Comparison of ENCODE assay signal across 8 mouse cellular contexts in genomic region chr4:116995798-116996135, GRCm38 (mm10). TPM values are rescaled to one million over a fixed set of nuclear protein-coding genes. Genes with fewer than 3 reads are reported as not detected.
DNase-seq lines count a peak whose midpoint lies in the region; ATAC-seq and TF ChIP-seq lines count a peak whose summit lies in the region.

No protein-coding gene starts in this region.

- H3K4me2 ChIP-seq in lung, embryonic 14.5 days = peak overlapping the region; percentile 97

- peak overlapping the region; percentile 84 for H3K27ac ChIP-seq in kidney, adult 2 months (ENCODE audit: insufficient read depth, low read depth, low read length)
- no peak overlapping the region for H3K27ac ChIP-seq in lung, embryonic 14.5 days (ENCODE audit: low read depth)
- no peak overlapping the region for H3K27ac ChIP-seq in olfactory bulb, adult 2 months (ENCODE audit: insufficient read depth, low read depth, low read length)

- H3K4me3 ChIP-seq in kidney, adult 2 months (ENCODE audit: insufficient read depth, low read depth, low read length) = peak overlapping the region; percentile 96
- H3K4me3 ChIP-seq in lung, embryonic 14.5 days (ENCODE audit: low read depth, low read length) = peak overlapping the region; percentile 86
- peak overlapping the region; percentile 89 for H3K4me3 ChIP-seq in olfactory bulb, adult 2 months (ENCODE audit: insufficient read depth, low read depth, low read length)

- WGBS in kidney, adult 2 months = under 1% methylated on average over 16 of the region's 16 CpGs
- under 1% methylated on average over 16 of the region's 16 CpGs for WGBS in lung, embryonic 14.5 days
- under 1% methylated on average over 16 of the region's 16 CpGs for WGBS in olfactory bulb, adult 2 months

- no peaks in the 10 kb centered on the region for H3K9me3 ChIP-seq in lung, embryonic 14.5 days (ENCODE audit: low read depth, low read length)

- intact Hi-C loops in gastrocnemius, postnatal 14 days (cut with DNase I; ENCODE audit: low total_unique reads) = loop anchor here (5.0 to 10.0 kb wide), 2 partner anchors 147 to 281 kb away; no protein-coding TSS in a partner anchor

- peak overlapping the region; percentile 72 for H3K9ac ChIP-seq in lung, embryonic 14.5 days

- 0 out of 2 replicates have a peak, but pooled peaks have one; percentile 6 for ATAC-seq in granulocyte monocyte progenitor cell, adult 5-6 weeks (replicated peaks; ENCODE audit: poor library complexity, severe bottlenecking)
- no peak for ATAC-seq in lung, embryonic 14.5 days (ENCODE audit: insufficient read depth)

- peaks cover 13% of the 10 kb centered on the region; the same call in 1 of the 2 replicates for H3K4me1 ChIP-seq in kidney, adult 2 months (ENCODE audit: control insufficient read depth, insufficient read depth, low read length)
- no peaks in the 10 kb centered on the region for H3K4me1 ChIP-seq in lung, embryonic 14.5 days (ENCODE audit: insufficient read depth)
- peaks cover 17% of the 10 kb centered on the region for H3K4me1 ChIP-seq in olfactory bulb, adult 2 months (ENCODE audit: control insufficient read depth, insufficient read depth, low read length)

- H3K27me3 ChIP-seq in kidney, adult 2 months (replicated peaks; ENCODE audit: control insufficient read depth, insufficient read depth, low read length) = no peaks in the 10 kb centered on the region
- no peaks in the 10 kb centered on the region for H3K27me3 ChIP-seq in lung, embryonic 14.5 days (ENCODE audit: insufficient read depth, low read length)

- TF ChIP-seq POLR2A in kidney, adult 2 months (IDR thresholded peaks at IDR 0.05; ENCODE audit: low read depth, low read length) = no peak
- TF ChIP-seq POLR2A in olfactory bulb, adult 2 months (IDR thresholded peaks at IDR 0.05; ENCODE audit: insufficient read depth, low read depth, low read length) = no peak

- peak; percentile 62 for TF ChIP-seq CTCF in kidney, adult 2 months (conservative IDR thresholded peaks at IDR 0.05; ENCODE audit: insufficient read depth, insufficient read length, low read depth, low read length)
- TF ChIP-seq CTCF in lung, embryonic 14.5 days (IDR thresholded peaks at IDR 0.05; ENCODE audit: low read depth) = peak; percentile 48
- TF ChIP-seq CTCF in olfactory bulb, adult 2 months (IDR thresholded peaks at IDR 0.05; ENCODE audit: insufficient read depth, low read depth, low read length) = no peak

- no peaks in the 10 kb centered on the region for H3K36me3 ChIP-seq in kidney, adult 2 months (ENCODE audit: control insufficient read depth, insufficient read depth, low read length)
- H3K36me3 ChIP-seq in lung, embryonic 14.5 days (ENCODE audit: insufficient read depth) = peaks cover 27% of the 10 kb centered on the region

- DNase-seq in gastrocnemius, adult 18-20 months (ENCODE audit: low spot score) = peak; percentile 40
- no peak for DNase-seq in gastrocnemius, postnatal 14 days
- peak; percentile 81 for DNase-seq in cerebellum, adult 9-11 months
- DNase-seq in kidney, adult 2 months = peak; percentile 90
- peak; percentile 52 for DNase-seq in lung, embryonic 14.5 days
- peak; percentile 36 to 47 for DNase-seq in urinary bladder, postnatal 36 days (ENCODE audit: low spot score in 2 of 2)

RNA-seq across cellular contexts. Expression of gene Hectd3, which starts 0.7 kb away (rescaled TPM):
- total RNA-seq in gastrocnemius, adult 18-20 months (2021) = 10 to 100 TPM; 13.7 to 15.3 TPM
- 10 to 100 TPM; 12.6 to 14.7 TPM for total RNA-seq in gastrocnemius, postnatal 14 days (2021)
- 8.5 and 9.2 TPM in 2 replicates for total RNA-seq in granulocyte monocyte progenitor cell, adult 5-6 weeks (2014; fragmentation: Nextera tagmentation)
- total RNA-seq in granulocyte monocyte progenitor cell, adult 5-6 weeks (2017) = 14.7 and 15.3 TPM in 2 replicates
- 51.9 and 66.1 TPM in 2 replicates for polyA plus RNA-seq in kidney, adult 2 months (2012; rRNA removed)
- polyA plus RNA-seq in lung, embryonic 14.5 days (2014; fragmentation: Nextera tagmentation; extraction: Ambion mirVana) = 7.9 and 9.1 TPM in 2 replicates
- polyA plus RNA-seq in olfactory bulb, adult 2 months (2012; ENCODE audit: insufficient read depth, insufficient read length, low replicate concordance, missing spikeins) = not detected in 2 replicates

RNA-seq across cellular contexts. Expression of gene Urod, which starts 1.6 kb away (rescaled TPM):
- total RNA-seq in gastrocnemius, adult 18-20 months (2021) = 10 to 100 TPM; 56.7 to 58.3 TPM
- total RNA-seq in gastrocnemius, postnatal 14 days (2021) = 10 to 100 TPM; 52.3 to 60.4 TPM
- total RNA-seq in granulocyte monocyte progenitor cell, adult 5-6 weeks (2014; fragmentation: Nextera tagmentation) = 47.7 and 89.1 TPM in 2 replicates
- total RNA-seq in granulocyte monocyte progenitor cell, adult 5-6 weeks (2017) = 40.2 and 57.8 TPM in 2 replicates
- polyA plus RNA-seq in kidney, adult 2 months (2012; rRNA removed) = 107 and 114 TPM in 2 replicates
- 87.2 and 95.9 TPM in 2 replicates for polyA plus RNA-seq in lung, embryonic 14.5 days (2014; fragmentation: Nextera tagmentation; extraction: Ambion mirVana)
- polyA plus RNA-seq in olfactory bulb, adult 2 months (2012; ENCODE audit: insufficient read depth, insufficient read length, low replicate concordance, missing spikeins) = not detected in 2 replicates

RNA-seq across cellular contexts. Expression of gene Eif2b3, which starts 23.4 kb away (rescaled TPM):
- total RNA-seq in gastrocnemius, adult 18-20 months (2021) = 10 to 100 TPM; 19.9 to 21.1 TPM
- 10 to 100 TPM; 22.0 to 24.8 TPM for total RNA-seq in gastrocnemius, postnatal 14 days (2021)
- total RNA-seq in granulocyte monocyte progenitor cell, adult 5-6 weeks (2014; fragmentation: Nextera tagmentation) = 13.1 and 31.2 TPM in 2 replicates
- total RNA-seq in granulocyte monocyte progenitor cell, adult 5-6 weeks (2017) = 39.7 and 41.3 TPM in 2 replicates
- polyA plus RNA-seq in kidney, adult 2 months (2012; rRNA removed) = 8.0 and 9.2 TPM in 2 replicates
- 43.5 and 45.2 TPM in 2 replicates for polyA plus RNA-seq in lung, embryonic 14.5 days (2014; fragmentation: Nextera tagmentation; extraction: Ambion mirVana)
- not detected in 2 replicates for polyA plus RNA-seq in olfactory bulb, adult 2 months (2012; ENCODE audit: insufficient read depth, insufficient read length, low replicate concordance, missing spikeins)
